Mouse (Mus musculus): ENCODE results near the gene Sik1.
A peak's percentile ranks its signal among the peaks of the same experiment; 100 is the strongest.
"Not testable (repeated sequence)": the region's sequence is repeated elsewhere in the genome, so short reads cannot be mapped to it uniquely, and the experiment has no call there.

The Sik1 gene

GRCm38 (mm10) chr17:31855597-31856518, at the start of gene Sik1:
Gene Sik1, minus strand, starts transcription at chr17:31855804.
- peak; percentile 87 for DNase-seq (ENCODE audit: low read depth)

- no peak for DNase-seq (ENCODE audit: low read depth)
Measured at GRCm38 (mm10) chr17:31905201-31905790, 49.7 kb upstream of the Sik1 start.

GRCm38 (mm10) chr17:31904036-31904435, 48.4 kb upstream of the Sik1 start:
- DNase-seq (ENCODE audit: low read depth): no peak

DNA sequence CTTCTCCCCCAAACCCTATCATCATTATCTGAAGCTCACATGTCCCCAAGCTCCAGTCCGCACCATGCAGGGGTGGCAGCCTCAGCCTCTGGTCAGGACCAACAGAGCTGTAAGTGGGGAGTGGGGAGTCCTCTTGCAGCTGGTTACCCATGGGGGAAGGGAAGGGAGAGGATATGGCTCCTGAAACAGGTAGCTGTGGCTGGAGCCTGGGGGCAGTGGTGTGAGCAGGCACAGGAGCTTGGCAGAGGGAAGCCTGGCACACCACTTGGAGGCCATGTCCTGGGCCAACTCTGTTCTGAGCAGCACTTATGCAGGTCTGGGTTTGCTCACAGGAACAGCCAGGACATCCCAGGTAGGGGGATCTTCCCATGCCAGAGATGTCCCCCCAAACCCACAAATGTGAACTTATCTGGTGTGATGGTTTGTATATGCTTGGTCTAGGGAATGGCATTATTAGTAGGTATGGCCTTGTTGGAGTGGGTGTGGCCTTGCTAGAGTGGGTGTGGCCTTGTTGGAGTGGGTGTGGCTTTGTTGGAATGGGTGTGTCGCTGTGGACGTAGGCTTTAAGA, 47.1 kb upstream of the Sik1 start:
- DNase-seq (ENCODE audit: low read depth): no peak

DNA sequence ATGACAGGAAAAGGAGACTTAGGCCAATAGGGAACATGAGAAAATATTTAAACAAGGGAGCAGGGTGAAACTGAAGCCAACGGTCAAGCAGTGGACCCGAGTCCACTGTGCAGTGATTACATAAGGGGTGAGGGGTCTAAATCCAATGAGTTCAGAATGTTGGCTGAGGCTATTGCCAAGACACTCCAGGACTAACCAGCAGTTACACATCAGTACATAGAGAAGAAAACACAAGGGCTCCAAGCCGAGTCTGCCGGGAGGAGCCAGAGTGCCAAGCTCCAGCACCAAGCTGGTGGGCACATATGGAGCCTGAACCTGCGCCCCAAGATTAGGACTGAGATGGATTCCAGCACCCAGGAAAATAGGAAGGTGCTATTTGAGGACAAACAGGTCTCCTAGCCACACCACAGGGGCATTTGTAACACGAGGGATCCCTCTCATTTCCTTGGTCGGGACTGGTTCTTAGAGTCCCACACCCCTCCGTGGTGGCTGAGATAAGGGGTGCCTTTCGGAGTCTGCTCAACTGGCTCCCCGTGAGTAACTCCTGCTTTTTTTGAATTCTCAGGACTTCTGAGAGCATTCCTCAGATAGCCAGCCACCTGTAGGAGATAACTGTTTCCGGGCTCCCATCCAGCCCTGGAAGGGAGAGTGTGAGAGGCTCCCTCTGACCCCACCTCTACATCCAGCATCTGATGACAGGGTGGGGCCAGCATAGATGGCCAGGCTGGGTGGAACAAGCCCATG, 46.0 kb upstream of the Sik1 start:
- no peak for DNase-seq (ENCODE audit: low read depth)

GRCm38 (mm10) chr17:31898941-31899340, 43.3 kb upstream of the Sik1 start:
- no peak for DNase-seq (ENCODE audit: low read depth)

GRCm38 (mm10) chr17:31897186-31897793, 41.7 kb upstream of the Sik1 start:
- no peak for DNase-seq (ENCODE audit: low read depth)

DNA sequence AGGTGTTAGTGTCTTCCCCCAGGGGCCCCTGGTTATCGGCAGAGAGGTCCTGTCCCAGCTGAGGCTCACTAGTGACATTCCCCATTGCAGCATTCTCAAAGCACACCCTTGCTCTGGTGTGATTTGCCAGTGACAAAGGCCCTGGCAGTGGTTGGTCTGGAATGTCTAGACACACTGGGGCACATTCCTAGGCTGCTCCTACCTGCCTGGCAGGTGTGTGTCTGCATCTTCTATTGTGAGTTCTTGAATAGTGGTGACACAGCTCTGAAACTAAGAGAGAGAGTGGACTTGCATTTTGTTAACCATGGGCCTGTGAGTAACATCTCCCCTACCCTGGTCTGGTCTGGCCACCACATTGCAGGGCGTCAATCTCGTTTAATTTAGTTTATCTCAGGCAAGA, 41.1 kb upstream of the Sik1 start:
- DNase-seq (ENCODE audit: low read depth): no peak

DNA sequence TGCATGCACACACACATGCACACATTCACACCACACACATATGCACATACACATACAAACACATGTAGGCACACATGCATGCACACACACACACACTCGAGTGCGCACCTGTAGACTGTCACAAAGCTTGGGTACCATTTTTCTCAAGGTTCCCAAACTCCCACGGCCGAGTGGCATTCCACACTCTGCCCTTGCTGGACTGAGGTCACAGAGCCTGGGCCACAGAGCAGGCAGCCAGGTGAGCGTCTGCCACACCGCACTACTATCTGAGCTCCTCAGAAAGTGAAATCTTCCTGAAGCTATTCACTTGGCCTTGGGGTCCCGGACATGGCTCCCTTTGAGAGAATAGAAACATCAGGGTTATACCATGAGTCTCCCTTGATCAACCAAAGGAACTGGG, 40.7 kb upstream of the Sik1 start:
- DNase-seq (ENCODE audit: low read depth): no peak

- DNase-seq (ENCODE audit: low read depth): no peak
Measured at GRCm38 (mm10) chr17:31893371-31894060, 37.9 kb upstream of the Sik1 start.

DNA sequence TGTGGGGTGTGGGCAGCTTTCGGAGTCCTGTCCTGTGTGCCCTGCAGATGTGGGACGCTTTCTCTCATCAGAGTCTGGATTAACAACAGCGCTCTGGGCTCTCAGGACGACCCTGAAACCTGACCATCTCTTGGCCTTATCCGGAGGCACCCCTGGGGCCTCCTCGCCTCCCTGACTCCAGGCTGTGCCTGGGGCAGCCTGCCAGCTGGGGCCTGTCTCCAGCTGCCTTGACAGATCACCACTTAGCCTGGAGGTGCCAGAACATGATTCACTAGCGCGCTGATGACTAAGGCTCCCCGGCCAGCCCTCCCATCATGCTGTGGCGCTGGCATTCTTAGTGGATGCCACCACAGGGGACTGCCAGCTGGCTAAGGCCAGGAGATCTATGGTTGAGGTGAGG, 37.1 kb upstream of the Sik1 start:
- no peak for DNase-seq (ENCODE audit: low read depth)

GRCm38 (mm10) chr17:31891858-31892257, 36.3 kb upstream of the Sik1 start:
- DNase-seq (ENCODE audit: low read depth): no peak

GRCm38 (mm10) chr17:31890311-31890951, 34.8 kb upstream of the Sik1 start:
- DNase-seq (ENCODE audit: low read depth): no peak

DNA sequence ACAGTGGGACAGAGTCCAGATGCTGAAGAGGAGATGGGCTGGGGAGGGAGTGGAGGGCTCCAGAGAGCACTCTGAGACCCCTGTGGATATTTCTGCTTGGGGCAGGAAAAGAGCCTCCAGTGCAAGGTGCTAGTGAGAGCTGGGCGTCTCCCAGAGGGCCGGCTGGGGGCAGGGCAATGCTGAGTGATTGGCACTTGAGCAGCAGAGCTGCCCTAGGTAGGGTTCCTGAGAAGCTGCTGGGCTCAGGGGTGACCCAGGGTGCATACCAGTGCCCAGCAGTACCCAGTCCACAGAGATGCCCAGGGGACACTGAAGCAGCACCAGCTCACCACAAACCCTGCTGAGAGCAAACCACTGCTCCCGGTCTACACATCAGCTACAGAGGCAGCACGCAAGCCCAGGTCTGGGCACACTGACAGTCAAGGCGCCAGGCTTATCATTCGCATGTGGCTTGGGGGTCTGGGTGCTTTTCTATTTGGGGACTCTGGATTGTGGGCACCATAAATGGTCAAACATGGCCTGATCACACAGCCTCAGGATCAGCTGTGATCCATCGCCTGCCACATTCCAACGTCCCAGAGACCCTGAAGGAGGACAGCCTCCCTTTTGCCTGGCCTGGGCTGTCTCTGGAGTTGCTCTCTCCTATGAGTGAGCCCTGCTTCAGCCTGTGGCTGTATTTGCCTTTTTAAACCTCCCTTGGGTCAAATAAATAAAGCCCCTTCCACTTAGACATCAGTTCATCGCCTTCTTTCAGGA, 34.0 kb upstream of the Sik1 start:
- no peak for DNase-seq (ENCODE audit: low read depth)

DNA sequence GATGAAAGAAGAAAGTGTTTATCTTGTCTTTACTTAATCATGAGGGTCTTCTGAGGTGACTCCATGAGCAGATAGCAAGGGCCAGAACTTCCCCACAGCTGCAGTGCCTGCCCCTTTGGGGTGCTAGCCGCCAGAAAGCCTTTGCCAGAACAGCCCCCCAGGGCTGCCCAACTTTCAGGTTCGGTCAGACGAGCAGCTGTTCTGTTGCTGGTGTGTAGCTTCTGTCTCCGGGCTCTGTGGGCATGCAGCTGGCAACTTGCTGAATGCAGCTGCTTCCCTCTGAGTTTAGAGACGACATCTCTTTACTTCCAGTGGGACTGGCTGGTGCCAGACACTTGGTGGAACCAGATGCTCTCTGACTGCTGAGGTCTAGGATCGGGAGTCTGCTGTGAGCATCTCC, 32.9 kb upstream of the Sik1 start:
- DNase-seq (ENCODE audit: low read depth): no peak

DNA sequence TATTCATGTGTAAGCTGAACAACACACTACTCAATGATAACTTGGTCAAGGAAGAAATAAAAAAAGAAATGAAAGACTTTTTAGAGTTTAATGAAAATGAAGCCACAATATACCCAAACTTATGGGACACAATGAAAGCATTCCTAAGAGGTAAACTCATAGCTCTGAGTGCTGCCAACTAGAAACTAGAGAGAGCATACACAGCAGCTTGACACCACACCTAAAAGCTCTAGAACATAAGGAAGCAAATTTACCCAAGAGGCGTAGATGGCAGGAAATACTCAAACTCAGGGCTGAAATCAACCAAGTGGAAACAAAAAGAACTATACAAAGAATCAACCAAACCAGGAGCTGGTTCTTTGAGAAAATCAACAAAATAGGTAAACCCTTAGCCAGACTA, 29.1 kb upstream of the Sik1 start:
- DNase-seq (ENCODE audit: low read depth): not testable (repeated sequence)

DNA sequence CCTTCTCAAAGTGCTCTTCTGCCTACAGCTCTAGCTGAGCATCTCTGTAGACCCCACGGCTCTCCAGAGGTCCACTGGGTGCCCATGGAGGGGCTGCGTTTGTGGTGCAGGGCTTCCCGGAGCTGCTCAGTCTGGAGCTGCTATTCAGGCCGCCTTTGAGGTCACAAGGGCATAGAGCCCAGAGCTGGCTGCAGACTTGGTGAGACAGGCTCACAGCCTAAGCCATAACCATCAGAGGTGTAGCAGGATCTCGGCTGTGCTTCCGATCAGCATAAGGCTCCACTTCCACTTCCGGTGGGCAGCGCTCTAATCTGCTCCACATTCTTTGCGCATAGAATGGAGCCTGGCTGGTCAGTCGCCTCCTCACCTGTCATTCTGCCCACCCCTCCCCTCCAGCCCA, 23.8 kb upstream of the Sik1 start:
- DNase-seq (ENCODE audit: low read depth): no peak

GRCm38 (mm10) chr17:31877650-31878141, 22.1 kb upstream of the Sik1 start:
- no peak for DNase-seq (ENCODE audit: low read depth)

- no peak for DNase-seq (ENCODE audit: low read depth)
Measured at GRCm38 (mm10) chr17:31877181-31877581, 21.6 kb upstream of the Sik1 start.

DNA sequence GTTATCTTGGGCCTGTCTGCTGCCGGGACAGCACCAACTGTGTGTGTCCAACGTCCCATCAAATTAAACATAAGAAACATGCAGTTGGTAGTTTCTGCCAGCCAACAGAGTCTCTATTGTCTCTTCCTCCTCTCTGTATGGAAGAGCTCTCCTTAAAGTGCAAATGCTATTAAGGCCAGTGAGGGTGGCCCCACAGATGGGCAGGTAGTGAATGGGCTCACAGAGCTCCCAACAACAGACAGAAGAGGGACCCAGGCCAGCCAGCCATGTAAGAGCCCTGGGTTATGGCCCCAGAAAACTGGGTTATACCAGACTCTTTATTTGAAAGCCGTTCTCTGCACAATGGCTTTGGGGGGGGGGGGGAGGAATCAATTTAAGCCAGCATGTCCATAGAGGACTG, 21.2 kb upstream of the Sik1 start:
- DNase-seq (ENCODE audit: low read depth): no peak

All from c-Kit-positive CD71-negative TER-119-negative erythroid progenitor cells, embryonic 14.5 days (primary cell).